Mouse (Mus musculus) megakaryocyte, embryonic 14.5 days (primary cell): ENCODE measurements around the gene Gm10842. TPM values are rescaled to one million over a fixed set of nuclear protein-coding genes. Genes with fewer than 3 reads are reported as not detected.

Experiments used
- H3K27me3 ChIP-seq: replicated peaks from 2 replicates; pipeline ENCODE3; 2012; ENCODE audit warnings: inconsistent platforms
- H3K36me3 ChIP-seq: replicated peaks from 2 replicates; pipeline ENCODE3; 2012; ENCODE audit warnings: low read length, inconsistent platforms, mixed read lengths
- H3K4me1 ChIP-seq: 2 replicates; pipeline ENCODE4 v1.6.1; 2012; ENCODE audit warnings: inconsistent platforms
- H3K4me3 ChIP-seq: replicated peaks from 2 replicates; pipeline ENCODE3; 2012; ENCODE audit warnings: moderate library complexity, mild to moderate bottlenecking, inconsistent platforms
- H3K9me3 ChIP-seq: 2 replicates; pipeline ENCODE4 v1.6.1; 2012; ENCODE audit warnings: inconsistent platforms
- FLI1 ChIP-seq: IDR thresholded peaks from 2 replicates; pipeline ENCODE4 v1.6.1; 2012; ENCODE audit warnings: low read length, inconsistent platforms, mixed read lengths
- GATA1 ChIP-seq: IDR thresholded peaks from 3 replicates; pipeline ENCODE4 v1.6.1; 2012; ENCODE audit warnings: mixed read lengths, low read length, inconsistent platforms, borderline replicate concordance
- polyA plus RNA-seq: library from polyadenylated mRNA; stranded (reverse); fragments of >175 nt; gene quantifications from 2 replicates; pipeline ENCODE4 v1.2.3, GENCODE M21; 2012; ENCODE audit warnings: low replicate concordance; ENCODE audit not compliant: insufficient read depth

Gene Gm10842
- polyA plus RNA-seq, 1 experiment, result not detected

- Histone ChIP-seq H3K4me1 (peaks cover 20% of the 10 kb centered on the region), H3K27me3 (no peaks in the 10 kb centered on the region), H3K36me3 (peaks cover 2% of the 10 kb centered on the region), H3K4me3 (peak within 1 kb of the TSS; percentile 2), H3K9me3 (no peaks in the 10 kb centered on the region)
- TF ChIP-seq FLI1, result no peak
- no peak for TF ChIP-seq GATA1
Measured at GRCm38 (mm10) chr11:105178516-105178915, 31.8 kb downstream of the Gm10842 start, which contains the start of gene Tlk2. Gene Tlk2 (plus strand): TSS chr11:105178807.

- Histone ChIP-seq H3K9me3 (no peaks in the 10 kb centered on the region), H3K27me3 (no peaks in the 10 kb centered on the region), H3K4me3 (peak overlapping the region; percentile 2), H3K4me1 (peaks cover 28% of the 10 kb centered on the region), H3K36me3 (peaks cover 10% of the 10 kb centered on the region)
- no peak for TF ChIP-seq GATA1
- TF ChIP-seq FLI1, result no peak
Measured at GRCm38 (mm10) chr11:105179523-105179922, 32.8 kb downstream of the Gm10842 start.

- no peak for TF ChIP-seq FLI1
- no peak for TF ChIP-seq GATA1
- Histone ChIP-seq H3K9me3 (no peaks in the 10 kb centered on the region), H3K4me3 (peak overlapping the region; percentile 95), H3K27me3 (no peaks in the 10 kb centered on the region), H3K36me3 (peaks cover 20% of the 10 kb centered on the region), H3K4me1 (peaks cover 34% of the 10 kb centered on the region)
Measured at GRCm38 (mm10) chr11:105180471-105181091, 33.9 kb downstream of the Gm10842 start.

GRCm38 (mm10) chr11:105181126-105181637 lies 34.5 kb downstream of the Gm10842 start:
- TF ChIP-seq GATA1, result no peak
- no peak for TF ChIP-seq FLI1
- no peaks in the 10 kb centered on the region for H3K9me3 ChIP-seq
- H3K27me3 ChIP-seq, result no peaks in the 10 kb centered on the region
- peaks cover 25% of the 10 kb centered on the region for H3K36me3 ChIP-seq
- peaks cover 38% of the 10 kb centered on the region for H3K4me1 ChIP-seq
- H3K4me3 ChIP-seq, result peak overlapping the region; percentile 95

- H3K4me1 ChIP-seq, result peaks cover 38% of the 10 kb centered on the region
Measured at GRCm38 (mm10) chr11:105181689-105182460, 35.2 kb downstream of the Gm10842 start.

GRCm38 (mm10) chr11:105182461-105182855 lies 35.8 kb downstream of the Gm10842 start:
- H3K4me1 ChIP-seq, result peaks cover 38% of the 10 kb centered on the region
- TF ChIP-seq GATA1, result no peak
- peak overlapping the region; percentile 95 for H3K4me3 ChIP-seq
- peaks cover 35% of the 10 kb centered on the region for H3K36me3 ChIP-seq
- H3K27me3 ChIP-seq, result no peaks in the 10 kb centered on the region
- H3K9me3 ChIP-seq, result no peaks in the 10 kb centered on the region

More at GRCm38 (mm10) chr11:105181689-105182460, 35.2 kb downstream of the Gm10842 start:
- H3K4me3 ChIP-seq, result peak overlapping the region; percentile 95
- H3K9me3 ChIP-seq, result no peaks in the 10 kb centered on the region
- TF ChIP-seq FLI1 (no peak), GATA1 (no peak)
- no peaks in the 10 kb centered on the region for H3K27me3 ChIP-seq
- peaks cover 31% of the 10 kb centered on the region for H3K36me3 ChIP-seq

GRCm38 (mm10) chr11:105184678-105185077 lies 38.0 kb downstream of the Gm10842 start:
- no peaks in the 10 kb centered on the region for H3K9me3 ChIP-seq
- H3K4me3 ChIP-seq, result peak overlapping the region; percentile 29
- TF ChIP-seq FLI1, result no peak
- no peak for TF ChIP-seq GATA1
- peaks cover 43% of the 10 kb centered on the region for H3K4me1 ChIP-seq
- H3K27me3 ChIP-seq, result no peaks in the 10 kb centered on the region
- peaks cover 45% of the 10 kb centered on the region for H3K36me3 ChIP-seq

- TF ChIP-seq FLI1 (no peak), GATA1 (no peak)
- Histone ChIP-seq H3K36me3 (peaks cover 63% of the 10 kb centered on the region), H3K9me3 (no peaks in the 10 kb centered on the region), H3K27me3 (no peaks in the 10 kb centered on the region), H3K4me1 (peaks cover 38% of the 10 kb centered on the region), H3K4me3 (no peak overlapping the region)
Measured at GRCm38 (mm10) chr11:105192186-105192585, 45.5 kb downstream of the Gm10842 start.

Other genes starting within 250 kb of the Gm10842 start
- not detected in 2 replicates for gene Efcab3, start 83.3 kb upstream of the Gm10842 start, polyA plus RNA-seq
- 2.8 and 3.7 TPM in 2 replicates for gene Mettl2, start 20.5 kb upstream of the Gm10842 start, polyA plus RNA-seq
- 4.4 and 5.8 TPM in 2 replicates for gene Tlk2, start 31.9 kb downstream of the Gm10842 start, polyA plus RNA-seq
- 0.81 and 0.97 TPM in 2 replicates for gene Mrc2, start 145.8 kb downstream of the Gm10842 start, polyA plus RNA-seq